Comparison of ENCODE assay signal across 12 mouse cellular contexts in genomic region chr5:143522882-143523281, GRCm38 (mm10).
"Had no signal": no experiment of that assay in that cellular context is flagged by ENCODE, and none has a peak within 500 bp of the region (broad histone marks: within the 10 kb centered on the region; RNA-seq: fewer than 3 reads in every experiment).

No protein-coding gene starts in this region.

- H3K9ac ChIP-seq: intestine, embryonic 15.5 days; limb, embryonic 12.5 days; lung, embryonic 15.5 days; midbrain, embryonic 13.5 days had no signal

- DNase-seq: kidney, adult 18-20 months; kidney, postnatal 10 days; kidney, postnatal 4 days; lung, postnatal 4 days; right cerebral cortex, adult 18-20 months; right cerebral cortex, postnatal 25 days had no signal

- H3K27me3 ChIP-seq: intestine, embryonic 15.5 days; limb, embryonic 12.5 days; lung, embryonic 15.5 days; midbrain, embryonic 13.5 days had no signal

- H3K27ac ChIP-seq: intestine, embryonic 15.5 days; layer of hippocampus, adult 2 months; limb, embryonic 12.5 days; lung, embryonic 15.5 days; midbrain, embryonic 13.5 days; stomach, postnatal 0 days had no signal

- H3K9me3 ChIP-seq: intestine, embryonic 15.5 days; limb, embryonic 12.5 days; lung, embryonic 15.5 days; midbrain, embryonic 13.5 days had no signal

- H3K4me2 ChIP-seq: intestine, embryonic 15.5 days; limb, embryonic 12.5 days; lung, embryonic 15.5 days; midbrain, embryonic 13.5 days had no signal

- ATAC-seq: intestine, embryonic 15.5 days; midbrain, embryonic 13.5 days had no signal

- H3K36me3 ChIP-seq: intestine, embryonic 15.5 days; lung, embryonic 15.5 days; midbrain, embryonic 13.5 days had no signal

- H3K4me3 ChIP-seq: intestine, embryonic 15.5 days; layer of hippocampus, adult 2 months; limb, embryonic 12.5 days; lung, embryonic 15.5 days; midbrain, embryonic 13.5 days had no signal
